Mouse (Mus musculus): Measurements from ENCODE around the gene Il11ra1. TPM values are rescaled to one million over a fixed set of nuclear protein-coding genes. Genes with fewer than 3 reads are reported as not detected.
A peak's percentile ranks its signal among the peaks of the same experiment; 100 is the strongest.
"Not testable (repeated sequence)": the region's sequence is repeated elsewhere in the genome, so short reads cannot be mapped to it uniquely, and the experiment has no call there.

Gene Il11ra1
- polyA plus RNA-seq, 1 experiment from 2014 or later, result 188 TPM

- H3K27ac ChIP-seq (replicated peaks), result peak overlapping the region; percentile 89
- no peak for DNase-seq (ENCODE audit: low spot score)
- peaks cover 24% of the 10 kb centered on the region for H3K36me3 ChIP-seq (replicated peaks)
- peak overlapping the region; percentile 65 for H3K4me3 ChIP-seq
- no peaks in the 10 kb centered on the region for H3K9me3 ChIP-seq
- WGBS, result 72% methylated on average over 4 of the region's 4 CpGs
- no peaks in the 10 kb centered on the region for H3K27me3 ChIP-seq (replicated peaks; ENCODE audit: low read depth, poor library complexity, severe bottlenecking)
- peaks cover 55% of the 10 kb centered on the region for H3K4me1 ChIP-seq
Measured at GRCm38 (mm10) chr4:41760911-41761310, 61.1 kb downstream of the Il11ra1 start.

DNA sequence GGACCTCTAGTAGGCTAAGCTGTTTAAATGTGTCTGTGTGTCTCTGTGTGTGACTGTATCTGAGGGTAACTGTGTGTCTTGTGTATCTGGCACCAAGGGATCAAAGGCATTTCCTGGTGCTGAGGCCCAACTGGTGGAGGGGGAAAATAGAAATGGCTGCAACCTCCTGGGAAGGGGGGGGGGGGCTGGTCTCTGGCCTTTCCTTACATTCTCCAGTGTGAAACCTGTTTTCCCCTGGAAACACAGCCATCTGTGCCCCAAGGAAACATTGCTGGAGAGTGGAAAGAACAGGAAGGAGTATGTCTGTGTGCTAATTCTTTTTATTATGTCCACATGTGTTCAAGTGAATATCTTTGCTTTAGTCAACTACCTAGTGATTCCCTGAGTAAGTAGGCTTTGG is 61.9 kb downstream of the Il11ra1 start:
- H3K4me1 ChIP-seq, result peaks cover 47% of the 10 kb centered on the region
- no peaks in the 10 kb centered on the region for H3K9me3 ChIP-seq
- peak overlapping the region; percentile 89 for H3K27ac ChIP-seq (replicated peaks)
- peak overlapping the region; percentile 65 for H3K4me3 ChIP-seq
- no peaks in the 10 kb centered on the region for H3K27me3 ChIP-seq (replicated peaks; ENCODE audit: low read depth, poor library complexity, severe bottlenecking)
- H3K36me3 ChIP-seq (replicated peaks), result peaks cover 29% of the 10 kb centered on the region
- DNase-seq (ENCODE audit: low spot score), result peak; percentile 56

- peak overlapping the region; percentile 65 for H3K4me3 ChIP-seq
Measured at GRCm38 (mm10) chr4:41762099-41762687, 62.4 kb downstream of the Il11ra1 start.

DNA sequence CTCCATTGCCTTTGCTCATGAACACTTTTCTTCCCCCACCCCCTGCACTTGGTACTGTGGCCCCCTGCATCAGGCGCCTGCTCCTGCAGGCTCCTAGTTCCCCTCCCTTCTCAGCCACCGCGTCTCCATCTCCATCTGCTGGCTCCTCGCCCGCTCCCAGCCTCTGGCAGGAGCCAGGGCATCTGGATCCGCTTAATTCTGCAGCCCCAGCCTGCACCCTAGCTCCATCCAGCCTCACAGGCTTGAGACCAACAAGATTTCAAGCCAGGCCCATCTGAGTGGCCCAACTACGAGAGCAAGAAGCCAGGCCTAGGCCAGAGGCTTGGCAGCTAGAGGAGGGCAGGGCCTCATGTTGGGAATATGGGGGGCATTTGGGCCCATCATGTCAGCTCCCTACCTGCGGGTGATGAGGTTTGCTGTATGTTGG is 62.9 kb downstream of the Il11ra1 start:
- Histone ChIP-seq H3K4me3 (peak overlapping the region; percentile 65), H3K27ac (replicated peaks) (peak overlapping the region; percentile 89), H3K36me3 (replicated peaks) (peaks cover 32% of the 10 kb centered on the region), H3K4me1 (peaks cover 44% of the 10 kb centered on the region)
- H3K9me3 ChIP-seq; H3K27me3 ChIP-seq (replicated peaks; ENCODE audit: low read depth, poor library complexity, severe bottlenecking): not testable (repeated sequence)
- peak; percentile 80 for DNase-seq (ENCODE audit: low spot score)
- 25% methylated on average over 8 of the region's 8 CpGs for WGBS

More at GRCm38 (mm10) chr4:41762099-41762687, 62.4 kb downstream of the Il11ra1 start:
- 30% methylated on average over 8 of the region's 8 CpGs for WGBS
- DNase-seq (ENCODE audit: low spot score), result peak; percentile 85
- Histone ChIP-seq H3K4me1 (peaks cover 44% of the 10 kb centered on the region), H3K36me3 (replicated peaks) (peaks cover 32% of the 10 kb centered on the region), H3K9me3 (no peaks in the 10 kb centered on the region), H3K27me3 (replicated peaks; ENCODE audit: low read depth, poor library complexity, severe bottlenecking) (no peaks in the 10 kb centered on the region), H3K27ac (replicated peaks) (peak overlapping the region; percentile 89)

- not testable (repeated sequence) for H3K27me3 ChIP-seq (replicated peaks; ENCODE audit: low read depth, poor library complexity, severe bottlenecking); H3K9me3 ChIP-seq; DNase-seq (ENCODE audit: low spot score)
- Histone ChIP-seq H3K36me3 (replicated peaks) (peaks cover 32% of the 10 kb centered on the region), H3K4me1 (peaks cover 44% of the 10 kb centered on the region), H3K27ac (replicated peaks) (peak overlapping the region; percentile 89), H3K4me3 (peak overlapping the region; percentile 65)
- WGBS, result 75% methylated on average over 4 of the region's 6 CpGs
Measured at GRCm38 (mm10) chr4:41763176-41763575, 63.4 kb downstream of the Il11ra1 start.

- 85% methylated on average over 10 of the region's 10 CpGs for WGBS
- H3K4me1 ChIP-seq, result peaks cover 13% of the 10 kb centered on the region
- DNase-seq (ENCODE audit: low spot score), result not testable (repeated sequence)
Measured at GRCm38 (mm10) chr4:41767301-41767700, 67.5 kb downstream of the Il11ra1 start.

DNA sequence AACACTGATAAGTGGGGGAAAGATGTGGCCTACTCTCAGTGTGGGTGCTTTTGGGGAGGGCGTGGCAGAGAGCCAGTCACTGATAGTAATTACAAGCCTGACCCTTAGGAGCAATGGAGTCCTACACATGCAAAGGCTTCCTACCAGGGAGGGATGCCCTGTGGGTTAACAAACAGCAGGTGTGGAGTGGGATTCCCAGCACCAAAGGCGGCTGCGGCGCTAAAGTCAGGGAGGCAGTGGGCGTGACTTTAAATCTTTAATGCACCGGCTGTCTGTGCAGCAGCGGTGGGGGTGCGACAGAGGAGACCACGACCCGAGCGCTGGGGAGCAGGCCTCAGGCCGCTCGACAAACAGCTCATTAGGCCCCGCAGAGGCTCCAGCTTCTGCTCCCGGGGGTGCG is 73.2 kb downstream of the Il11ra1 start:
- Histone ChIP-seq H3K36me3 (replicated peaks) (peaks cover 10% of the 10 kb centered on the region), H3K4me3 (peak overlapping the region; percentile 48)
- not testable (repeated sequence) for H3K27ac ChIP-seq (replicated peaks); H3K9me3 ChIP-seq; H3K4me1 ChIP-seq; H3K27me3 ChIP-seq (replicated peaks; ENCODE audit: low read depth, poor library complexity, severe bottlenecking)
- 4% methylated on average over 10 of the region's 16 CpGs for WGBS
- DNase-seq (ENCODE audit: low spot score), result peak; percentile 43

More at GRCm38 (mm10) chr4:41767301-41767700, 67.5 kb downstream of the Il11ra1 start:
- H3K27me3 ChIP-seq (replicated peaks; ENCODE audit: low read depth, poor library complexity, severe bottlenecking); H3K4me3 ChIP-seq; H3K27ac ChIP-seq (replicated peaks); H3K9me3 ChIP-seq: not testable (repeated sequence)
- H3K36me3 ChIP-seq (replicated peaks), result peaks cover 32% of the 10 kb centered on the region

GRCm38 (mm10) chr4:41773502-41773901 is 73.7 kb downstream of the Il11ra1 start:
- not testable (repeated sequence) for H3K27me3 ChIP-seq (replicated peaks; ENCODE audit: low read depth, poor library complexity, severe bottlenecking); H3K4me1 ChIP-seq; H3K36me3 ChIP-seq (replicated peaks); H3K9me3 ChIP-seq
- WGBS, result 1% methylated on average over 24 of the region's 25 CpGs
- peak overlapping the region; percentile 57 for H3K4me3 ChIP-seq
- peak; percentile 84 for DNase-seq (ENCODE audit: low spot score)
- peak overlapping the region; percentile 75 for H3K27ac ChIP-seq (replicated peaks)

- H3K4me1 ChIP-seq; H3K9me3 ChIP-seq; H3K27me3 ChIP-seq (replicated peaks; ENCODE audit: low read depth, poor library complexity, severe bottlenecking); H3K36me3 ChIP-seq (replicated peaks): not testable (repeated sequence)
- Histone ChIP-seq H3K27ac (replicated peaks) (peak within 1 kb of the TSS; percentile 75), H3K4me3 (peak within 1 kb of the TSS; percentile 57)
- under 1% methylated on average over 12 of the region's 14 CpGs for WGBS
- peak; percentile 89 for DNase-seq (ENCODE audit: low spot score)
Measured at GRCm38 (mm10) chr4:41774002-41774401, 74.2 kb downstream of the Il11ra1 start, which contains the start of gene Ccl27a. Gene Ccl27a (minus strand): TSS chr4:41774247.

- not testable (repeated sequence) for H3K36me3 ChIP-seq (replicated peaks); H3K27ac ChIP-seq (replicated peaks); H3K4me1 ChIP-seq; H3K27me3 ChIP-seq (replicated peaks; ENCODE audit: low read depth, poor library complexity, severe bottlenecking); DNase-seq (ENCODE audit: low spot score); H3K9me3 ChIP-seq
- peak overlapping the region; percentile 49 for H3K4me3 ChIP-seq
- WGBS, result 62% methylated on average over 3 of the region's 3 CpGs
Measured at GRCm38 (mm10) chr4:41774506-41774905, 74.7 kb downstream of the Il11ra1 start.

DNA sequence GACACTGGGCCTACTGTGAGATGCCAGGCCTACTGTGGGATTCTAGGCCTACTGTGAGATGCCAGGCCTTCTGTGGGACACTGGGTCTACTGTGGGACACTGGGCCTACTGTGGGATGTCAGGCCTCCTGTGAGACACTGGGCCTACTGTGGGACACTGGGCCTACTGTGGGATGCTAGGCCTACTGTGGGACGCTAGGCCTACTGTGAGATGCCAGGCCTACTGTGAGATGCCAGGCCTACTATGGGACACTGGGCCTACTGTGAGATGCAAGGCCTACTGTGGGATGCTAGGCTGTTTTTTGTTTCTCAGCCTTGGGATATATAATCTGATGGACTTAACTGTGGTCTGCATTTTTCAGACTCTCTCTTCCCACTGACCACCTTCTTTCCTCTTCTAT is 76.1 kb downstream of the Il11ra1 start:
- WGBS, result 69% methylated on average over 1 of the region's 1 CpGs
- H3K4me3 ChIP-seq; H3K27me3 ChIP-seq (replicated peaks; ENCODE audit: low read depth, poor library complexity, severe bottlenecking); H3K9me3 ChIP-seq; DNase-seq (ENCODE audit: low spot score); H3K36me3 ChIP-seq (replicated peaks); H3K4me1 ChIP-seq; H3K27ac ChIP-seq (replicated peaks): not testable (repeated sequence)

- DNase-seq (ENCODE audit: low spot score), result peak; percentile 8
- H3K4me1 ChIP-seq, result peaks cover 13% of the 10 kb centered on the region
- not testable (repeated sequence) for H3K9me3 ChIP-seq; H3K36me3 ChIP-seq (replicated peaks); H3K4me3 ChIP-seq; H3K27me3 ChIP-seq (replicated peaks; ENCODE audit: low read depth, poor library complexity, severe bottlenecking); H3K27ac ChIP-seq (replicated peaks)
- 17% methylated on average over 9 of the region's 9 CpGs for WGBS
Measured at GRCm38 (mm10) chr4:41781271-41781670, 81.5 kb downstream of the Il11ra1 start.

DNA sequence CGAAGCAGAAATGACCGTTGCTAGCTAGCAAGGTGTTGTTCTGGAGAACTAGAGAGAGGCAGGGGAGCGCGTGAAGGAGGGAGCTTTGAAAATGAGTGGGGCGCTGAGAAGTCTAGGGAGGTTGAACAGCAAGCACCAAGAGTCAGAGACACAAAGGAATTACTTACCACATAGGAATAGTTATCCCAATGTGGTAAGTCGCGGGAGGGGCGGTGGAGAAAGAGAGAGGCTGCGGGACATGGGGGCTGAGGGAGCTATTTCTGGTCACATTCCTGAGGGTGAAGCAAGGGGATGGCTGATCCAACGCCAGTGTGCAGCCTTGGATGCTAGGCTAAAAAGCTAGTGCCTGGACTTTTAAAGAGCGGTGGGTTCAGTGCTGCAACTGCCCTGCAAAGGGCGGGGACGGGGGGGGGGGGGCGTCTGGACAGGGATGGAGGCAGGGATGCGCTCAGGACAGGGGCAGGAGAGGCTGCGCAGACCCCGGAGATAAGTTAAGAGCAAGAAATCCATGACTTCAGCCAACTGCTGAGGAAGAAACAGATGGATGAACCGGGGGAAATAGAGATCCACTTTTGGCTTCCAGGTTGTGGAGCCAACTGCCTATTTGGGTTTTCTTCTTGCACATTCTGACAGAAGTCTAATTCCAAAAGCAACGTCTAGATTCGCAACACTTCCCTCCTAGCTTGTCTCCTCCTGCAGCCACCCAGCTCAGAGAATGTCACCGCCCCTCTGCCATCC is 82.1 kb downstream of the Il11ra1 start:
- H3K4me1 ChIP-seq, result peaks cover 13% of the 10 kb centered on the region
- H3K27me3 ChIP-seq (replicated peaks; ENCODE audit: low read depth, poor library complexity, severe bottlenecking); H3K27ac ChIP-seq (replicated peaks); H3K9me3 ChIP-seq; H3K36me3 ChIP-seq (replicated peaks): not testable (repeated sequence)
- peak; percentile 10 for DNase-seq (ENCODE audit: low spot score)
- 9% methylated on average over 20 of the region's 21 CpGs for WGBS
- H3K4me3 ChIP-seq, result peak overlapping the region; percentile 13; the same call in 1 of the 2 replicates
